Mouse (Mus musculus) bone marrow macrophage, adult 2 months (primary cell): ENCODE results near the gene Dysf.

ENCODE experiments used
- CTCF ChIP-seq: IDR thresholded peaks from 2 replicates; pipeline ENCODE4 v1.5.1; 2012; ENCODE audit warnings: low read depth, mild to moderate bottlenecking, low read length, moderate library complexity
- POLR2A ChIP-seq: IDR thresholded peaks from 2 replicates; pipeline ENCODE4 v1.6.1; 2012; ENCODE audit warnings: mild to moderate bottlenecking, low read depth, low read length, borderline replicate concordance

DNA sequence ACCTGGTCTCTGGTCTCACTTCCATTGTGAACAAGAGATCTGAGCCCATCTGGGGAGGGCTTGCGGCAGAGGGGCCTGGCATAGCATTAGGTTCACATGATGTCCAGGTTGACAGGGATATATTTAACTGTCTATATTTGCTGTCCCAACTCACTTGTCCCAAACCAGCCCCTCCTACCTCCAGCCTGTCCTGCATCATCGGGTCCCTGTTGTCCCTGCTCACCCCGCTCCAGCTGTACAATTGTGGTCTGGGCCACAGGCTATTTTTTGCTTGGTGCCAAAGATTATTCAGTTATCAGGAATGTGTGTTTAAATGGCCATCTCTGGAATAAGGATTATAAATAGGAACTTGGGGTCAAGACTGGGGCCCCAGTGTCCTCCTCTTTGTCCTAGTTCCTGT lies 235.0 kb downstream of the Dysf start:
- TF ChIP-seq POLR2A (no peak), CTCF (no peak)
